Mouse (Mus musculus): ENCODE measurements around the gene Ceacam5.

Gene Ceacam5

GRCm38 (mm10) chr7:17712938-17713337 lies at the start of gene Ceacam5:
Gene Ceacam5 (plus strand): TSS chr7:17713238.
- no peak for DNase-seq
